Mouse (Mus musculus) ES-E14 (cell line): ENCODE data around the gene Kifc5b. TPM values are rescaled to one million over a fixed set of nuclear protein-coding genes. Genes with fewer than 3 reads are reported as not detected.
"Not testable (repeated sequence)": the region's sequence is repeated elsewhere in the genome, so short reads cannot be mapped to it uniquely, and the experiment has no call there.

Experiments used
- DNase-seq: peaks from one replicate; pipeline ENCODE4 v3.0.0-alpha.2; 2013; ENCODE audit warnings: low read depth, low spot score
- H3K27ac ChIP-seq: 2 replicates; pipeline ENCODE4 v1.5.1; 2012; ENCODE audit warnings: low read depth, mild to moderate bottlenecking, low read length, moderate library complexity, mixed read lengths; ENCODE audit not compliant: poor library complexity, insufficient read depth, severe bottlenecking
- H3K36me3 ChIP-seq: 2 replicates; pipeline ENCODE4 v1.6.1; 2012; ENCODE audit warnings: mild to moderate bottlenecking, low read length, moderate library complexity, mixed read lengths; ENCODE audit not compliant: control insufficient read depth, poor library complexity, insufficient read depth, severe bottlenecking
- H3K4me1 ChIP-seq, 2 experiments: fragments of 150-350 bp in 1 of 2; sonication (generic) in 1 of 2; 2 replicates each; pipeline ENCODE4 v1.6.1; 2012; ENCODE audit warnings: low read length in 2 of 2, mild to moderate bottlenecking in 1 of 2, mixed read lengths in 1 of 2; ENCODE audit not compliant: control insufficient read depth in 2 of 2, insufficient read depth in 2 of 2, poor library complexity in 1 of 2
- H3K4me3 ChIP-seq, 2 experiments: fragments of 150-350 bp in 1 of 2; sonication (generic) in 1 of 2; 2 replicates each; pipeline ENCODE4 v1.5.1; 2012; ENCODE audit warnings: low read length in 2 of 2, low read depth in 1 of 2, mild to moderate bottlenecking in 1 of 2, mixed read lengths in 1 of 2; ENCODE audit not compliant: insufficient read depth in 1 of 2, poor library complexity in 1 of 2, severe bottlenecking in 1 of 2
- H3K9ac ChIP-seq: 2 replicates; pipeline ENCODE4 v1.6.1; 2012; ENCODE audit warnings: low read depth, mild to moderate bottlenecking, low read length, mixed read lengths; ENCODE audit not compliant: poor library complexity, insufficient read depth, severe bottlenecking
- H3K9me3 ChIP-seq: fragments of 150-350 bp; sonication (generic); 2 replicates; pipeline ENCODE4 v1.6.1; 2012; ENCODE audit warnings: low read depth, mild to moderate bottlenecking, low read length; ENCODE audit not compliant: control insufficient read depth, insufficient read depth
- CHD2 ChIP-seq: IDR thresholded peaks from 2 replicates; pipeline ENCODE4 v1.6.1; 2014; ENCODE audit warnings: mild to moderate bottlenecking, low read depth, low read length, inconsistent platforms
- HCFC1 ChIP-seq: IDR thresholded peaks from 2 replicates; pipeline ENCODE4 v1.6.1; 2012; ENCODE audit warnings: low read length, inconsistent platforms, borderline replicate concordance; ENCODE audit not compliant: insufficient read depth
- MAFK ChIP-seq: IDR thresholded peaks from 2 replicates; pipeline ENCODE4 v1.6.1; 2014; ENCODE audit warnings: mild to moderate bottlenecking, low read depth, low read length, inconsistent platforms; ENCODE audit not compliant: insufficient read depth
- ZC3H11A ChIP-seq: IDR thresholded peaks from 2 replicates; pipeline ENCODE4 v1.6.1; 2012; ENCODE audit warnings: low read depth, mild to moderate bottlenecking, inconsistent platforms, low read length, borderline replicate concordance
- ZNF384 ChIP-seq: IDR thresholded peaks from 2 replicates; pipeline ENCODE4 v1.6.1; 2012; ENCODE audit warnings: low read depth, low read length, inconsistent platforms
- in situ Hi-C, 2 experiments: fragments of 600-800 bp; cut with MboI; formaldehyde crosslinking; loops; one replicate each; pipeline ENCODE4 v1.15.1; 2025; ENCODE audit warnings: low sequenced_read_pairs in 2 of 2, inconsistent platforms in 1 of 2; ENCODE audit not compliant: unreplicated experiment in 2 of 2
- total RNA-seq: library from RNA; depleted of rRNA; stranded (reverse); fragments of 300-350 nt; gene quantifications from 2 replicates; pipeline ENCODE4 v1.2.3, GENCODE M21; 2012

Gene Kifc5b
- total RNA-seq, 1 experiment = 52.5 TPM

DNA sequence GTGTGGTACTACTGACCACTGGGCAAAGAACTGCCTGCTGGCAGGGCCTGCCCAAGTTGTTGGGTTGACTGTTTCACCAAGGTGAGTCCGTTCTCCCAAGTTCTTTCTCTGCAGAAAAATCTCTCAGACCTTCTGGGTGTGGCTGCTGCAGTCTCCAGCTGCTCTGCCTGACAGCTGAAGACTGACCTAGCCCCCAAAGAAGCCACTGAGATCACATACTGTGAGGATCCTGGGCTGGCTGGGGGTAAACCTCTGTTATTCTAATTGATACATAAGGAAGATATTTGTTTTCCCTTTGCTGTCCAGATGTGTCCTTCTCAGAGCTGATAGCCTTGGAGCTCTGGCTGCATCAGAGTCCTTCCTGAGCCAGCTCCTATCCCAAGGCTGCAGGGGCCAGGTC, 1.6 kb upstream of the Kifc5b start:
- H3K27ac ChIP-seq = no peak overlapping the region; the same call in 1 of the 2 replicates
- no peaks in the 10 kb centered on the region for H3K9me3 ChIP-seq
- H3K9ac ChIP-seq = no peak overlapping the region
- H3K4me3 ChIP-seq = no peak overlapping the region
- no peak for DNase-seq
- TF ChIP-seq HCFC1 (no peak), CHD2 (no peak), MAFK (no peak), ZC3H11A (no peak), ZNF384 (no peak)
- H3K4me1 ChIP-seq = no peaks in the 10 kb centered on the region
- in situ Hi-C loops = no loop called here
- H3K36me3 ChIP-seq = peaks cover 2% of the 10 kb centered on the region; the same call in 1 of the 2 replicates

- in situ Hi-C loops, DNase-seq, H3K4me1 ChIP-seq, H3K9me3 ChIP-seq: not testable (repeated sequence)
- H3K36me3 ChIP-seq = peaks cover 14% of the 10 kb centered on the region
- peak overlapping the region; percentile 88 to 90 for H3K4me3 ChIP-seq
- peak overlapping the region; percentile 92 for H3K9ac ChIP-seq
- H3K27ac ChIP-seq = peak overlapping the region; percentile 77
Measured at GRCm38 (mm10) chr17:26917560-26917959, 669 bp downstream of the Kifc5b start.

- no peak for DNase-seq
- Histone ChIP-seq H3K4me1 (peaks cover 0 to 3% of the 10 kb centered on the region in 2 experiments; a peak in 1 of 4 replicates), H3K9me3 (no peaks in the 10 kb centered on the region), H3K27ac (no peak overlapping the region), H3K4me3 (peak overlapping the region; percentile 66 to 88), H3K36me3 (peaks cover 17% of the 10 kb centered on the region), H3K9ac (peak overlapping the region; percentile 40; the same call in 1 of the 2 replicates)
- in situ Hi-C loops = no loop called here
- TF ChIP-seq ZNF384 (peak; percentile 58), ZC3H11A (no peak)
Measured at GRCm38 (mm10) chr17:26918343-26918742, 1.5 kb downstream of the Kifc5b start.

GRCm38 (mm10) chr17:26919516-26919915, 2.6 kb downstream of the Kifc5b start:
- H3K27ac ChIP-seq, H3K4me1 ChIP-seq, in situ Hi-C loops, H3K9ac ChIP-seq, H3K9me3 ChIP-seq, DNase-seq, H3K4me3 ChIP-seq: not testable (repeated sequence)
- H3K36me3 ChIP-seq = peaks cover 22% of the 10 kb centered on the region

- in situ Hi-C loops, H3K9ac ChIP-seq, DNase-seq, H3K4me3 ChIP-seq, H3K27ac ChIP-seq, H3K9me3 ChIP-seq, H3K4me1 ChIP-seq: not testable (repeated sequence)
- peaks cover 45% of the 10 kb centered on the region for H3K36me3 ChIP-seq
Measured at GRCm38 (mm10) chr17:26922368-26922767, 5.5 kb downstream of the Kifc5b start.

DNA sequence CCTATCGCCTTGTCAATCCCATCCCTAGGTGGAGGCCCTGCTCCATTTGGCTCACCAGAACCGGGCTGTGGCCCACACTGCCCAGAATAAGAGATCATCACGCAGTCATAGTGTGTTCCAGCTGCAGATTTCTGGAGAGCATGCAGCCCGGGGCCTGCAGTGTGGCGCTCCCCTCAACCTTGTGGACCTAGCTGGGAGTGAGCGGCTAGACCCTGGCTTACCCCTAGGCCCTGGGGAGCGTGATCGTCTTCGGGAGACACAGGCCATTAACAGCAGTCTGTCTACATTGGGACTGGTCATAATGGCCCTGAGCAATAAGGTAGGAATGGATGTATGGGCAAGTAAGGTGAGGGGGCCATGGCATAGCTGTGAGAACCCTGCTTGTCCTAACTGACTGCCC, 8.5 kb downstream of the Kifc5b start:
- H3K9ac ChIP-seq = not testable (repeated sequence)

DNA sequence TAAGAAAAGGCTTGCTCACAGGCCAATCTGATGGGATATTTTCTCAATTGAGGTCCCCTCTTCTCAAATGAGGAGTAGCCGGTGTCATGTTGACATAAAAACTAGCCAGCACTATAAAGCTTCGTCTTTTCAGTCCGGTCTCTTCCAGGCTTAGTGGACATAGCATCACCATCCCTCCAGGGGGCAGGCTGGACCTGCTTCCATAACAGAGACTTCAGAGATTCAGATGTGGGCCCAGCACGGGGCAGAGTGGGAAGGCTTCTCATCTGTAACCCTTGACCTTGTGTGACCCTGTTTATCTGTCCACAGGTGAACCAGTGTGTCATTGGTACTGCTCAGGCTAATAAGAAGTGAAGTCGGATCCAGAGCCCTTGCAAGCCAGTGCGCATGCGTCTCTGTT, 14.9 kb downstream of the Kifc5b start:
- H3K9ac ChIP-seq, DNase-seq, H3K4me1 ChIP-seq, H3K4me3 ChIP-seq, in situ Hi-C loops, H3K9me3 ChIP-seq, H3K27ac ChIP-seq: not testable (repeated sequence)
- H3K36me3 ChIP-seq = peaks cover 41% of the 10 kb centered on the region

More for the DNA sequence above, 8.5 kb downstream of the Kifc5b start:
- in situ Hi-C loops, H3K4me3 ChIP-seq, H3K9me3 ChIP-seq, DNase-seq, H3K27ac ChIP-seq, H3K4me1 ChIP-seq: not testable (repeated sequence)
- H3K36me3 ChIP-seq = peaks cover 55% of the 10 kb centered on the region
